Mouse (Mus musculus) intestine, embryonic 15.5 days (tissue): ENCODE data around the gene Hist1h2ac. TPM values are rescaled to one million over a fixed set of nuclear protein-coding genes. Genes with fewer than 3 reads are reported as not detected.
"Not testable (repeated sequence)": the region's sequence is repeated elsewhere in the genome, so short reads cannot be mapped to it uniquely, and the experiment has no call there.

Experiments used
- ATAC-seq: fragments of 200-750 bp; cut with Nextera tagmentation; 2 replicates; pipeline ENCODE4 v1.8.0; 2017; ENCODE audit warnings: moderate TSS enrichment, moderate library complexity
- H3K27ac ChIP-seq: fragments of 300-500 bp; sonication (generic); 2 replicates; pipeline ENCODE4 v1.5.1; 2015; ENCODE audit warnings: mild to moderate bottlenecking, inconsistent platforms
- H3K27me3 ChIP-seq: fragments of 300-500 bp; sonication (generic); replicated peaks from 2 replicates; pipeline ENCODE4 v1.6.1; 2015; ENCODE audit warnings: inconsistent platforms
- H3K36me3 ChIP-seq: fragments of 300-500 bp; sonication (generic); 2 replicates; pipeline ENCODE4 v1.6.1; 2015; ENCODE audit warnings: inconsistent platforms
- H3K4me1 ChIP-seq: fragments of 300-500 bp; sonication (generic); replicated peaks from 2 replicates; pipeline ENCODE4 v1.6.1; 2015; ENCODE audit warnings: inconsistent platforms
- H3K4me2 ChIP-seq: fragments of 300-500 bp; sonication (generic); replicated peaks from 2 replicates; pipeline ENCODE4 v1.6.1; 2015; ENCODE audit warnings: mild to moderate bottlenecking, inconsistent platforms
- H3K4me3 ChIP-seq: fragments of 300-500 bp; sonication (generic); replicated peaks from 2 replicates; pipeline ENCODE4 v1.5.1; 2015; ENCODE audit warnings: inconsistent platforms
- H3K9ac ChIP-seq: fragments of 300-500 bp; sonication (generic); 2 replicates; pipeline ENCODE4 v1.6.1; 2015; ENCODE audit warnings: inconsistent platforms
- H3K9me3 ChIP-seq: fragments of 300-500 bp; sonication (generic); 2 replicates; pipeline ENCODE4 v1.6.1; 2016; ENCODE audit warnings: inconsistent platforms
- WGBS: fragments of 180-500 bp; shearing (Covaris S2); methylation state at CpG from one replicate; pipeline ENCODE4 v1.1.7; 2015; 5-methylcytosine and 5-hydroxymethylcytosine counted together
- polyA plus RNA-seq: library from polyadenylated mRNA; unstranded; fragments of >200 nt; fragmentation: Nextera tagmentation; extraction: Ambion mirVana; gene quantifications from 2 replicates; pipeline ENCODE4 v1.2.1, GENCODE M21; 2015

The Hist1h2ac gene
- 1.3 and 1.5 TPM in 2 replicates for polyA plus RNA-seq

- H3K9me3 ChIP-seq, result no peaks in the 10 kb centered on the region
- no peaks in the 10 kb centered on the region for H3K27me3 ChIP-seq
- peak within 1 kb of the TSS; percentile 41 for H3K4me3 ChIP-seq
- peak; percentile 97 for ATAC-seq
- no peaks in the 10 kb centered on the region for H3K36me3 ChIP-seq
- H3K4me1 ChIP-seq, result peaks cover 6% of the 10 kb centered on the region
- H3K9ac ChIP-seq, result peak within 1 kb of the TSS; percentile 57
- 0% methylated on average over 32 of the region's 32 CpGs for WGBS
- H3K27ac ChIP-seq, result peak within 1 kb of the TSS; percentile 97
- peak within 1 kb of the TSS; percentile 56 for H3K4me2 ChIP-seq
These were observed at the start of gene Hist1h2ac, which contains the start of gene Hist1h2bc for GRCm38 (mm10) chr13:23683755-23684281. Gene Hist1h2ac, minus strand, starts transcription at chr13:23683948. Gene Hist1h2bc, plus strand, starts transcription at chr13:23684199.

DNA sequence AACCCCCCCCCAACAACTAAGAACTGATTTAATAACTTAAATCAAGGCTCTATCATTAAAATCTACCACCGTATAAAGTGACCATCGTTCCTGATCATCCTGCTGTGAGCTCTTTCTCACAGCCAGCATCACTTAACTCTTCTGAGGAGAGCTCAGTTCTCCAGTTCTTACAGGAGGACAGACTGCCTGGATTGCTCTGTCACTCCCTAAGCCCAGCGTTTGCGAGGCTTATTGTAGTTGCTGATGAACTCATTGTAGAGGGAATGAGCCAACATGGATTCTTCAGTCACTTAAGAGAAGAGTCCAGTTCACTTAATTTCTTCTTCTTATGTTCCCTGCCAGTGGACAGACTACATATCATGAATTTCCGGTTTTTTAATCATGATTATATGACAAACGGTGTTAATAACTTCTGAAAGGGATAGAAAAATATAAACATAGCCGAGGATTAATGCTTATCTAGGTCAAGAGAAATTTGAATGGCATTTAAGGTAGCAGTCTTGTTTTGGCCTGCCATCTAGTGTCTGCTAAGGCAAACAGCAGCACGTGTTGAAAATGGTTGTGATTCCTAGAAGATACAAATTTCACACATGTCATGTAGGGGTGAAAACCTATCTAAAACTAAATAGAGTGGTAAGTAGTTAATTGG, 48.5 kb upstream of the Hist1h2ac start:
- Histone ChIP-seq H3K4me1 (no peaks in the 10 kb centered on the region), H3K4me2 (no peak overlapping the region), H3K9me3 (no peaks in the 10 kb centered on the region), H3K27ac (no peak overlapping the region), H3K27me3 (no peaks in the 10 kb centered on the region), H3K36me3 (no peaks in the 10 kb centered on the region), H3K9ac (no peak overlapping the region), H3K4me3 (no peak overlapping the region)
- no peak for ATAC-seq
- WGBS, result 25% methylated on average over 8 of the region's 8 CpGs

DNA sequence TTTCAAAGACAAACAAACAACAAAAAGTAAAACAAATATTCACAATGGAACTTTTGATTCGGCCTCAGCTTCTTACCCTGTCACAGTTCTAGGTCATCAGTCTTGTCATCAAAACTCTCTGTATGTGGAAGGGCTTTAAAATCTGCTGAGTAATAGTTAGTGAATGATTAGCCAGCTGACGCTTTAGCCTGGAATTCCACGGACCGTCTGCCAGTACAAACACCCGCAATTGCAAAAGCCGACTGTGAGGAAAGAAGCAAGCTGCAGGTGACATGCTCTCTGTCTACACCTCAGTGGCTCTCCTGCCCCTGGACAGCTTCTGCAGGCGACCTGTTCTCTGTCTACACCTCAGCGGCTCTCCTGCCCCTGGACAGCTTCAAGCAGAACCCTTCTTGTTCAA, 46.7 kb upstream of the Hist1h2ac start:
- Histone ChIP-seq H3K9me3 (no peaks in the 10 kb centered on the region), H3K36me3 (no peaks in the 10 kb centered on the region), H3K27ac (no peak overlapping the region), H3K27me3 (no peaks in the 10 kb centered on the region), H3K4me2 (peak overlapping the region; percentile 24), H3K9ac (no peak overlapping the region), H3K4me1 (no peaks in the 10 kb centered on the region), H3K4me3 (no peak overlapping the region)
- WGBS, result 22% methylated on average over 8 of the region's 8 CpGs
- ATAC-seq, result peak; percentile 91

DNA sequence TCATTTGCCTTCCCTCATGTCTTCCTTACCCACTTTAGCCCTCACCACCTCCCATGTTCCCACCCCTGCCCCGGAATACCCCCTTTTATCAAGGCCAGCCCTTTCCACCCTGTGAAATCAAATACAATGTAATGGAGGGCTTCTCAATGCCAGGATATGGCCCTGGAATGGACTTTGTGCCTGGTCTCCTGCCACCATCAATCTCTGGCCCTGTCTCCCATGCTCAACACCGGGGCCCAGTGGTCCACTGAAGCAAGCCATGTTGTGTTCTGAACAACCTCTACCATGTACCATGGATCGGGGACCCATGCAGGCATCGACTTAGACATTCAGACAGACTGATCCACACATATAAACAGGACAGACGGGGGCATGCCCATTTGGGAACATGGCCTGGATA, 46.0 kb upstream of the Hist1h2ac start:
- Histone ChIP-seq H3K4me2 (no peak overlapping the region), H3K4me1 (no peaks in the 10 kb centered on the region), H3K9ac (no peak overlapping the region), H3K27ac (no peak overlapping the region), H3K4me3 (no peak overlapping the region), H3K36me3 (no peaks in the 10 kb centered on the region), H3K27me3 (no peaks in the 10 kb centered on the region), H3K9me3 (no peaks in the 10 kb centered on the region)
- WGBS, result 88% methylated on average over 5 of the region's 5 CpGs
- ATAC-seq, result no peak

DNA sequence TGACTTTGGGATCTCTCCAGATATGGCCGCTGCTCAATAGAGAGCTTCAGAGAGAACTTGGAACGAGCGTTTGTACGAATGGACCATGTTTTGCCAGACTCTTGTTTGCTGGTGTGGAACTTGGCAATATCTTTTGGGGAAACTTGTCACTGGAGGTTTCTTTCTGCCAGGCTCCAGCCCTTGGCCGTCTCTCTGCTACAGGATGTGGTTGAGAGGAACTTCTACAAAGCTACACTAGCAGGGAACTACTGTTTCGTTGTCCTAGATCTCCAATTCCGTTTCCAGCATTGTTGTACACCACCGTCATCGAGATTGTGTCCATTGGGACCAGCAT, 45.4 kb upstream of the Hist1h2ac start:
- Histone ChIP-seq H3K9ac (no peak overlapping the region), H3K9me3 (no peaks in the 10 kb centered on the region), H3K4me1 (no peaks in the 10 kb centered on the region), H3K4me2 (no peak overlapping the region), H3K27me3 (no peaks in the 10 kb centered on the region), H3K4me3 (no peak overlapping the region), H3K36me3 (no peaks in the 10 kb centered on the region), H3K27ac (no peak overlapping the region)
- WGBS, result 91% methylated on average over 9 of the region's 9 CpGs
- ATAC-seq, result no peak

GRCm38 (mm10) chr13:23728472-23729191, 44.9 kb upstream of the Hist1h2ac start:
- WGBS, result 89% methylated on average over 18 of the region's 18 CpGs
- H3K9ac ChIP-seq, result no peak overlapping the region
- H3K4me2 ChIP-seq, result no peak overlapping the region
- no peaks in the 10 kb centered on the region for H3K36me3 ChIP-seq
- no peak overlapping the region for H3K27ac ChIP-seq
- H3K9me3 ChIP-seq, result no peaks in the 10 kb centered on the region
- H3K27me3 ChIP-seq, result no peaks in the 10 kb centered on the region
- no peaks in the 10 kb centered on the region for H3K4me1 ChIP-seq
- H3K4me3 ChIP-seq, result no peak overlapping the region
- no peak for ATAC-seq

GRCm38 (mm10) chr13:23725213-23725612, 41.5 kb upstream of the Hist1h2ac start:
- 70% methylated on average over 1 of the region's 1 CpGs for WGBS
- H3K9me3 ChIP-seq, result no peaks in the 10 kb centered on the region
- ATAC-seq, result no peak
- no peak overlapping the region for H3K4me2 ChIP-seq
- H3K4me3 ChIP-seq, result no peak overlapping the region
- H3K36me3 ChIP-seq, result no peaks in the 10 kb centered on the region
- H3K27ac ChIP-seq, result no peak overlapping the region
- no peaks in the 10 kb centered on the region for H3K4me1 ChIP-seq
- no peaks in the 10 kb centered on the region for H3K27me3 ChIP-seq
- H3K9ac ChIP-seq, result no peak overlapping the region

DNA sequence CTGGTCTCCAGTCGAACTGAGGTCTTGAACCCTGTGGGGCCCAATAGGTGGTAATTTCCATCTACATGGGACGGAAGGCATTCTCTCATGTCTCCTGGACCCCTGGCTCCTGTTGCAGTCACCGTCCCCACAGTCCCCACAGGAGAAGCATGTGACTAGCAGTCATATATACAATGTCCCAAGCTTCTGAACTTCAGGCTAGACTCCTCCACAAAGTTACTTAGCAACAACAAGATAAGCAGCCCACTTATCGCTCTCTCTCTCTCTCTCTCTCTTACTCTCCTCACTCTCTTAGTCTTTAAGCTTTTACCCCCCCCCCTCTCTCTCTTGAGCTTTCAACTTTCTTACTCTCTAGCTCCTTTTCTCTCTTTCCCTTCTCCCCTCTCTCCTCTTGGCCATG, 40.5 kb upstream of the Hist1h2ac start:
- H3K27ac ChIP-seq, result no peak overlapping the region
- H3K4me2 ChIP-seq, result no peak overlapping the region
- H3K9ac ChIP-seq, result no peak overlapping the region
- peak; percentile 45 for ATAC-seq
- no peaks in the 10 kb centered on the region for H3K27me3 ChIP-seq
- H3K36me3 ChIP-seq, result no peaks in the 10 kb centered on the region
- H3K4me3 ChIP-seq, result no peak overlapping the region
- no peaks in the 10 kb centered on the region for H3K4me1 ChIP-seq
- H3K9me3 ChIP-seq, result no peaks in the 10 kb centered on the region
- 75% methylated on average over 4 of the region's 4 CpGs for WGBS

DNA sequence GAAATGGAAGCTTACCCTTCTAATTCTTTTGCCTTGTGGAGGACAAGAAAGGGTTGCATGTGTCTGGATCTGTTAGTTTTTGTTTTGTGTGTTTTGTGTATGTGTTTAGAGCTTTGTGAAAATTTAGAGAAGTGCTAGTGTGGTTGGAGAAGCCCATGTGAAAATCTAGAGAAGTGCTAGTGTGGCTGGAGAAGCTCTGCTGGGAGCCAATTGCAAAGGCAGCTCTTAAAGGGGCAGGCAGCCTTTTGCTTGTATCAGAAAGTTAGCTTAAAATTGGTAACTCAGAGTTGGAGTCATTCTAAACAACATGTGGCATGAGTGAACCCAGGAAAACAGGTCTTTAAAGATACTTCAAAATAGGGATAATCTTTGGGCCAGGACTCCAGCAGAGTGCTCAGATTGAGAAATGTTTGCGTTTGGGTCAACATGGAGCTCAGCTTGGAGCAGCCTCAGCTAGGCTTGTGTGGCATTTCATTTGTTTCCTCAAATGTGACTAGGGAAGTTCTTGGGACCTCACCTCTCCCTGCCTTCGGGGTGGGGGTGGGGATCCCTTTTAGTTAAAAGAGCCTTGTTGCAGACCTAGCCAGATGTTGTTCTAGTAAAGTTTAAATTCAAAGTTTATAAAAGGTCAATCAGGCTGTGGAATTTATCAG, 34.0 kb upstream of the Hist1h2ac start:
- not testable (repeated sequence) for H3K4me1 ChIP-seq, H3K4me2 ChIP-seq, H3K27me3 ChIP-seq, H3K4me3 ChIP-seq, H3K9ac ChIP-seq, H3K36me3 ChIP-seq, H3K27ac ChIP-seq, ATAC-seq, H3K9me3 ChIP-seq
- 20% methylated on average over 2 of the region's 2 CpGs for WGBS

DNA sequence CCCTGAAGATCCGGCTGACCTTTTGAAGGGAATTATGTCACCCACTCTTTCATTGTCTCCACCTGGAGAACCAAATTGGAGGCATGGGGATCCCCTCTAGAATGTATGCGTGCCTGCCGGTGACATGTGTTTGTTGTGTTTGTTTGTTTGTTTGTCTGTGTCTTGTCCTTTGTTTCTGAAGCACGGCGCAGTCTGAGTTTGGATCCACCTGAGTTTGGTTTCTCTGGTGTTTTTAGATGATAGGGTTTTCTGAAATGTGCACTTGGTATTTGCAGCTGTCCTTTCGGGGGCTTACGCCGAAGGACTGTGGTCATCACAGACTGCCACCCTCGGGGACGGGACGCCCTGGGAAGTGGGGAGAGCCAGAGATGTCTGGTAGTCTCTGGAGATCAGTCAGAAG, 33.4 kb upstream of the Hist1h2ac start:
- Histone ChIP-seq H3K9me3 (no peaks in the 10 kb centered on the region), H3K27ac (no peak overlapping the region), H3K4me2 (no peak overlapping the region), H3K36me3 (no peaks in the 10 kb centered on the region), H3K4me3 (no peak overlapping the region), H3K27me3 (no peaks in the 10 kb centered on the region), H3K9ac (no peak overlapping the region), H3K4me1 (no peaks in the 10 kb centered on the region)
- ATAC-seq, result no peak
- WGBS, result 51% methylated on average over 11 of the region's 11 CpGs

- ATAC-seq, result no peak
- Histone ChIP-seq H3K36me3 (no peaks in the 10 kb centered on the region), H3K27ac (no peak overlapping the region), H3K4me1 (no peaks in the 10 kb centered on the region), H3K9me3 (no peaks in the 10 kb centered on the region), H3K9ac (no peak overlapping the region), H3K4me3 (no peak overlapping the region), H3K4me2 (no peak overlapping the region), H3K27me3 (no peaks in the 10 kb centered on the region)
- WGBS, result 81% methylated on average over 5 of the region's 5 CpGs
These were observed 32.7 kb upstream of the Hist1h2ac start for GRCm38 (mm10) chr13:23716261-23717042.
